Mouse (Mus musculus) layer of hippocampus, postnatal 36 days (tissue): ENCODE measurements around the gene Ctnna2. TPM values are rescaled to one million over a fixed set of nuclear protein-coding genes. Genes with fewer than 3 reads are reported as not detected.
A peak's percentile ranks its signal among the peaks of the same experiment; 100 is the strongest.

Source experiments
- DNase-seq, 2 experiments: peaks; one replicate each; pipeline ENCODE4 v3.0.0; 2022
- total RNA-seq, 2 experiments: library from RNA; stranded (reverse); gene quantifications; 2 replicates each; pipeline ENCODE4 v1.2.3; 2021

Ctnna2 gene
- total RNA-seq, 2 experiments from 2014 or later, result 90.4 to 91.9 TPM

GRCm38 (mm10) chr6:77580926-77581325 is 398.6 kb downstream of the Ctnna2 start:
- no peak for DNase-seq

DNA sequence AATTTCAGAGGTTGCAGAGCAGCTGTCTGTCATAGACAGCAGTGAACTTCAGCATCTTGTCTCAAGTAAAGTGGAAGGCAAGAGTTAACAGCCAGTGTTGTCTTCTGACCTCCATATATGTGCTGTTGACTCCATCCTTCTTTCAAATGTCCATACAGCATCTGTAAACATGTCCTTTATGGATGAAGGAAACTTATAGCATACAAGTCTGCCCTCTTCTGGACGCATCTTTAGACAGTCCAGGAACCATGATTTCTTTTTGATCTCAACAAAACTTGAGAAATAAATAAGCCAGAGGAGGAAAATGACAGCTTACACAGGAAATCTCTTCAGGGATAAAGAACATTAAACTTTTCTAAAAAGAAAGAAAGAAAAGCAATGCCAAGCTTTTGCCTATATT is 400.9 kb downstream of the Ctnna2 start:
- no peak for DNase-seq

- DNase-seq, result no peak
These were observed 401.9 kb downstream of the Ctnna2 start for GRCm38 (mm10) chr6:77577585-77577984.

DNA sequence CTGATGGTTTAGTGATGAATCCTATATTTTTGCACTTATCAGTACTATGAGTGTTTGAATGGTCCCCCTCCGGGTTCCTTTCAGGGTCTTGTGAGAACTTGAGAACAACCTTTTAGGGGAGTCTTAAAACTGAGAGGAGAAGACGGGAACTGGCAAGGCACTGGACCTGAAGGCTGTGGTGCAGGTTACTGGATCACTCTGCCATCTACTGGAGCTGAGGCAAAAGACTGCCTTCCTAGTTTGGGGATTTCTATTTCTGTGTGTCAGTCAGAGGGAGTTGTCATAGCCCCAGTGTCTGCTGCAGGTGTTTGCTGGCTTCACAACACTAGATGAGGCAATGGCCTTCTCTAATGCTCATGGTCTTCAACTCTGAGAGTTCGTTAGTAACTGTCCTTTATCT is 406.9 kb downstream of the Ctnna2 start:
- peak; percentile 18 to 25 for DNase-seq

GRCm38 (mm10) chr6:77569851-77570250 is 409.6 kb downstream of the Ctnna2 start:
- DNase-seq, result no peak

- no peak for DNase-seq
These were observed 423.3 kb downstream of the Ctnna2 start for GRCm38 (mm10) chr6:77556181-77556580.

DNA sequence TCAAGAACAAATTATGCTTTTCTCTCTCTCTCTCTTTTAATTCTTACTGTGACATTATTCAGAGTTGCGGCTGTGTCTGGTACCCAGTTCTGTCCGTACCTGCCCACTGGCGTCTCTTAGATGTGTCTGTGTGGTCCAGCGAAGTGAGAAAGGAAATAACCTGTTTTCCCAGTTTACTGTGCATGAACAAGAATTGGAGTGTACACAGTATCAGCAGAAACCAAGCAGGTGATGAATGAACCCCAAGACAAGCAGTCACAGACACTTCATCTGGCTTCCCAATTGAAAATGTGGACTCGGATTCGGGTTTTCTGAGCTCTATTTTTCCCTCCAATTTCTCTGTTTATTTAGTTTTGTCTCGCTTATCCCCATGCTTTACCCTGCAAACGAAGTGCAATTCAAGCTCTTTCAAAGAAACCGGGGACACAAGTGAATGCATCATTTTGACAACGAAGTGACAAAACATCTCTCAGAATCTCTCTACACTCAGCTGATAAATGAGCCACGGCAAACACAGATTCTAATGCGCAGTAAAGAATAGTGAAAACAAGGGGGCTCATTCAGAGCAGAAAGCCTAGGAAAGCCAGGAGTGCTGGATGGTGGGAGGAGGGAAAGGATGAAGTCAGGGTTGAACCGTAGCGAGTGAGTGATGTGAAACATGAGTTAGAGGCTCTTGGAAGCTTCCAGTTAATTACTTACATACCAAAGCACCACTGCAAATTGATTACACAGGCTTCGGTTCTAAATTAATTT is 442.3 kb downstream of the Ctnna2 start:
- no peak for DNase-seq

DNA sequence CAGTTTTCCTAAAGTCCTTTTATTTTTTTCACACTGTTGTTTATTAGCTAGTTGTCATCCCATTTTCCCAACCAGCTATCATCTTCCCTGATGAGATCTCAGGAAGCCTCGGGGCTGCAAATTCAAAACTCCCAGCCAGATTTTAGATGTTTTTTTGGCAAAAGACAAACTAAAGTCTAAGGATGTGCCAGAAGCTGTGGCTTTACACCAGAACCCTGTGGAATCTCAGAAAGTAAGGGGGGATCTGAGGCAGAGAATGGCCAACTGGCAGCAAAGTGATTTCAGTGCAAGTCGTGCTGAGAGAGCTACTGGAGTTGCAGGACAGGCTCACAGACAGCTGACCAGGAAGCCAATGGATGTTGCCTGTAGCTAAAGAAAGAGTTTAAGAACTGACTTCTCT is 451.9 kb downstream of the Ctnna2 start:
- DNase-seq, result no peak

GRCm38 (mm10) chr6:77521836-77522235 is 457.7 kb downstream of the Ctnna2 start:
- DNase-seq, result no peak

- DNase-seq, result no peak
These were observed 463.0 kb downstream of the Ctnna2 start for GRCm38 (mm10) chr6:77516515-77516914.

DNA sequence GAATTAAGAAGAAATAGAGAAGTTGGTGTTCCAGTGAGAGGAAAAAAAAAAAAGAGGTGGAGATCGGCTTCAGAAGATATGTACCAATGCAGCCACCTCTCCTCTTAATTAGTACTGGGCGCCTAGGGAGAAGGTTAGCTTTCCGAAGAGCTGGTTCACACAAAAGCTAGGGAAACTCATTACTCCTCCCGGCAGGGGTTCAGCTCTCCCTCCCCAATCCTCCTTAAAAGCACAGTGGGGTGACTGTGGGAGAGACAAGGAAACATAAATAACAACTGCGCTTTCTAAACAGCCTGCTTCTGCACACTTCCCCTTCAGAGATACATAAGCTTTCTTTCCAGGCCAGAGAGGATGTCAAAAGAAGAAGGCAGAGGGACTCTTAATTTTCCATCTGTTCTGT is 467.7 kb downstream of the Ctnna2 start:
- DNase-seq, result no peak

GRCm38 (mm10) chr6:77491721-77492120 is 487.8 kb downstream of the Ctnna2 start:
- no peak for DNase-seq

DNA sequence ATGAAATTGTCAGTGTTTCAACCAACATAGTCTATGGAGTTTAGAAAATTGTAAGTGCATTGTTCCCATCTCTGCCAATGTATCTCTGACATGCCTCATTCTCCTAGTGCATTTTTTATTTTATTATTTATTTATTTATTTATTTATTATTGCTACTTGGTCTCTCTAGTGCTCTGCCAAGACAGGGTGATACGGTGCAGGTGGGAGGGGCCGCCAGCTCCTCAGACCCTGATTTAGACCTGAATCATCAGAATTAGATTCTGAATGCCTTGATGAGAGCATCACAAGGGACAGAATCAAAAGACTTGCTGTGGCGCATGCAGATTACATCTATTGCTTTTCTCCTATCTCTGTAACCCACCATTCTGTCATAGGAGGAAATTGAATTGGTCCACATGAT is 492.8 kb downstream of the Ctnna2 start:
- no peak for DNase-seq

DNA sequence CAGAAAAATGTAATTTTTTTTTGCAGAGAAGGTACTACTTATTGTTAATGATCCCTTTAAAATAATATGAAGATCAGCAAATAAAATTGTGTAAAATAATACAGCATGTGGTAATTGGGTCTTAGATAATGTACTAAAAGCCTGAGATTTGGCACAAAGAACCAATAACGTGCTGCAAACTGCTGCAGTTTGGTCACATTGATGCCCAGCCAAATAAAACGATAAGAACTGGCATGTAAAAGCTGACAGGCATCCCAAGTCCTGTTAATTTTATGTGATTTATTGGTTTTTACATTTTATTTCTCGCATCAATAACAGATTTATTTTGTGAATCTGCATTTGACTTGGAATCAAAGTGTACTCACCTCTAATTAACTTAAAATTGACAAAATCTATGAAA is 497.4 kb downstream of the Ctnna2 start:
- DNase-seq, result no peak

DNA sequence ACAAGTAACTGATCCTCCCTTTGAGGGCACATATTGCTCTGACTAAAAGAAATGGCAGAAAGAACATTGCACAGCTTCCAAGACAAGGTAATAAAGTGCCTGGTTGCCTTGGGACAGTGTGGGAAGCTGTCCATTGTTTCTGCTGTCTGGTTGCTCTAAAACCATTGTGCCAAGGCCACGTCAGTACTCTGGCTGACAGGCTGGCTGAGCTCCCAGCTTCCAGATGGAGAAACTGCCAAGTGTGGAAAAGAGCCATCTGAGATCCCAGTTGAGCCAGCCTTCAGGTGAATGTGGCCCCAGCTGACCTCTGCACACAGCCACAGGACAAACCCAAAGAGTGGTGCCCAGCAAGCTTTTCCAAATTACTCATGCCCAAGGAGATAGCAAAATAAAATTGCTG is 504.1 kb downstream of the Ctnna2 start:
- peak; percentile 55 to 57 for DNase-seq

GRCm38 (mm10) chr6:77473256-77473655 is 506.2 kb downstream of the Ctnna2 start:
- DNase-seq, result peak in 1 of 2 experiments; percentile 10

- DNase-seq, result no peak
These were observed 511.4 kb downstream of the Ctnna2 start for GRCm38 (mm10) chr6:77468058-77468457.

GRCm38 (mm10) chr6:77462737-77463136 is 516.8 kb downstream of the Ctnna2 start:
- no peak for DNase-seq

GRCm38 (mm10) chr6:77457919-77458318 is 521.6 kb downstream of the Ctnna2 start:
- DNase-seq, result no peak

GRCm38 (mm10) chr6:77446861-77447260 is 532.6 kb downstream of the Ctnna2 start:
- DNase-seq, result no peak

DNA sequence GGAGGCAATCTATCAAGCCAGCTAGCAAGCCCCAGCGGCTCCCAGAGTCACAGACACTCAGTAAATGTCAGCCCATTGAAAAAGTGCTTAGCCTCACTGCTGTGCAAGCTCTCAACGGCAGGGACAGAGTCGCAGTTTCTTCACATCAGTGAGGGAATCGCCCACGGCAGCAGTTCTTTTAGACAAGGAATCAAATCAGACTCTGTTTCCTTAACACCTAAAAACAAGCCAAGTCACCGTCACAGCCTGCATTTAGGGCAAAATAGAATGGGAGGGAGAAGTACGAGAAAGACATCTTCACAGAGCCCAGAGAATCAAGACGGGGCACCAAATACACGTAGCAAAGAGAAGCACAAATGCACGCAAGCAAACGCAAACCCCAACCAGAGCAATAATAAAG is 535.6 kb downstream of the Ctnna2 start:
- no peak for DNase-seq

DNA sequence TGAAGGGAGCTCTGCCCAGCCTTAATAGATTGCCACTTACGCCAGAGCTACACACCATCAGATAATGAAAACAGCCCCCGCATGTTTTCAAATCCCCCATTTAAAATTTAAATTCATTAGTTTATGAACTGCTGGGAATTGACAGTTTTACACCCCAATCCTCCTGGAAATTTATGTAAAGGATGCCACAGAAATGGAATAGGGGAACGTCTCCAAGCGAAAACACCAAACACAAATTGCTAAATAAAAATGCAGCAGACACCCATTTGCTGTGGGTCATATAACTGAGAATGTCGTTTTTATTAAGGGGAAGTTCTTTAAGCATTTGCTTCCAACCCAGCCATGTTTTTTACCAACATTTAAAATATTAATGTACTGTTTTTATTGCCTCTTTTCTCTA is 538.4 kb downstream of the Ctnna2 start:
- DNase-seq, result no peak

DNA sequence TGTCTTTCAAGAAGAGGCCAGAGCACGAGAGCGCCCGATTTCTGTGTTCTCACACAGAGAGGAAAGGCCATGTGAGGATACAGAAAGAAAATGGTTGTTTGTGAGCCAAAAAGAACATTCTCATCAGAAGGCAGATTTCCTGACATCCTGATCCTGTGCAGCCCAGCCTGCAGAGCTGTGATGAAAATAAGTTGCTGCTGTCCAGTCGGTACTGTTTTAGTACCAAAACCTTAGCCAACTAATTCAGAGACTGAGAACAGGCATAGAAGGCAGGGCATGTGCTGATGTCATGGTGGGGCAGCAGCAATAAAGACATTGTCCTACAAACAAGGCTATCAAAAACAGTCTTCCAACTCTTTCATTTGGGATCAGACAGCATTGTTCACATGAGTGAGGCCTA is 549.1 kb downstream of the Ctnna2 start:
- DNase-seq, result no peak

DNA sequence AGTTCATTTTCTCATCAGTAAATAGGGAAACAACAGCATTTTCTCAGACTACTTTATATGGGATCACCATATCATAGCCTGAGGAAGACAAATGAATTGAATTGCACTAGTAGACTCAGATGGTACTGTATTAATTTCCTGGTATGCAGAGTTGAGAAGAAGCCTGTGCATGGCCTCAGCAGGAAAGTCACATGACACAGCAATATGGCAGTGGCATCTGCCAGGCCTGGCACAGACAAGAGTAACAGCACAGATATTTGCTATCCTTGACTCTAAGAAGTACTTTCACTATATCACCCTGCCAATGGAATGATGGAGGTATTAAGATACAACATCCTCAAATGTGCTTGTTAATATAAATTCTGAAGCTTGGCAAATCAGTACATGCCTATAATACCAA is 553.8 kb downstream of the Ctnna2 start:
- peak; percentile 38 to 46 for DNase-seq

DNA sequence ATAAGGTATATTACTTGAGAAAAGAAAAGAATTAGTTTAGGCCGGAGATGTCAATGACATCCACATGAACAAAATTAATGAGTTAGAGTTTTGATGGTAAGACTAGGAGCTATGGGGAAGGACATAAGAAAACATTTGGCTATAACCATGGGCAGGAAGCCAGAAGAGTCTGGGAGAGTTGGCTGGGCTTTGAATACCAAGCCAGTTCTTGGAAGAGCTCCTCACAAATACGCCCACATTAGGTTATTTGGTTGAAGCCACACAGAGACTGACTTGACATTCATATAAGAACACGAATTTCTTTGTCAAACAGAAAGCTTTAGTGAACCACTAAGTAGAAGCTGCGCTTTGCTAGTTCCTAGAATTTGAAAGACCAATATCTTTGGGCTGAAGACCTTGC is 554.7 kb downstream of the Ctnna2 start:
- DNase-seq, result no peak
